Mouse (Mus musculus) intestine, embryonic 16.5 days (tissue): ENCODE measurements at regions not wholly inside any gene's neighbourhood (a gene's known extent, or its start where the extent isn't known, plus 50 kb on each side); places are given as distances from the start of the nearest gene placed in this dataset.

Source experiments
- ATAC-seq: fragments of 200-750 bp; cut with Nextera tagmentation; 2 replicates; pipeline ENCODE4 v1.8.0; 2017; ENCODE audit warnings: moderate TSS enrichment, moderate library complexity
- H3K27ac ChIP-seq: fragments of 300-500 bp; sonication (generic); 2 replicates; pipeline ENCODE4 v1.5.1; 2014; ENCODE audit warnings: mild to moderate bottlenecking, low read length
- H3K27me3 ChIP-seq: fragments of 300-500 bp; sonication (generic); replicated peaks from 2 replicates; pipeline ENCODE4 v1.6.1; 2014; ENCODE audit warnings: low read length, control low read depth, mixed read lengths; ENCODE audit not compliant: control insufficient read depth, insufficient read depth
- H3K36me3 ChIP-seq: fragments of 300-500 bp; sonication (generic); 2 replicates; pipeline ENCODE4 v1.6.1; 2014; ENCODE audit warnings: low read length, control low read depth; ENCODE audit not compliant: control insufficient read depth, insufficient read depth
- H3K4me1 ChIP-seq: fragments of 300-500 bp; sonication (generic); 2 replicates; pipeline ENCODE4 v1.6.1; 2014; ENCODE audit warnings: low read length, control low read depth, mixed read lengths; ENCODE audit not compliant: control insufficient read depth, insufficient read depth
- H3K4me2 ChIP-seq: fragments of 300-500 bp; sonication (generic); 2 replicates; pipeline ENCODE4 v1.6.1; 2014; ENCODE audit warnings: low read depth, low read length, control low read depth
- H3K4me3 ChIP-seq: fragments of 300-500 bp; sonication (generic); 2 replicates; pipeline ENCODE4 v1.5.1; 2014; ENCODE audit warnings: mild to moderate bottlenecking, low read length
- H3K9ac ChIP-seq: fragments of 300-500 bp; sonication (generic); 2 replicates; pipeline ENCODE4 v1.6.1; 2014; ENCODE audit warnings: low read depth, low read length
- H3K9me3 ChIP-seq: fragments of 300-500 bp; sonication (generic); 2 replicates; pipeline ENCODE4 v1.6.1; 2016; ENCODE audit warnings: low read length, control low read depth; ENCODE audit not compliant: control insufficient read depth
- WGBS: fragments of 180-500 bp; shearing (Covaris S2); extraction: QIAGEN DNeasy Blood & Tissue Kit; methylation state at CpG from one replicate; pipeline ENCODE4 v1.1.7; 2014; 5-methylcytosine and 5-hydroxymethylcytosine counted together

- no peak for ATAC-seq
- Histone ChIP-seq H3K4me2 (no peak overlapping the region), H3K9me3 (no peaks in the 10 kb centered on the region), H3K4me1 (no peaks in the 10 kb centered on the region), H3K27ac (no peak overlapping the region), H3K36me3 (no peaks in the 10 kb centered on the region), H3K27me3 (no peaks in the 10 kb centered on the region), H3K4me3 (no peak overlapping the region), H3K9ac (no peak overlapping the region)
- WGBS, result 77% methylated on average over 3 of the region's 3 CpGs
Measured at GRCm38 (mm10) chr5:39348680-39349079, 406.6 kb downstream of the Hs3st1 start.

GRCm38 (mm10) chr5:39347019-39347418 lies 408.3 kb downstream of the Hs3st1 start:
- no peaks in the 10 kb centered on the region for H3K27me3 ChIP-seq
- H3K27ac ChIP-seq, result no peak overlapping the region
- H3K9ac ChIP-seq, result no peak overlapping the region
- 85% methylated on average over 3 of the region's 3 CpGs for WGBS
- no peak overlapping the region for H3K4me2 ChIP-seq
- H3K9me3 ChIP-seq, result no peaks in the 10 kb centered on the region
- no peaks in the 10 kb centered on the region for H3K4me1 ChIP-seq
- no peaks in the 10 kb centered on the region for H3K36me3 ChIP-seq
- no peak for ATAC-seq
- H3K4me3 ChIP-seq, result no peak overlapping the region

GRCm38 (mm10) chr5:39337917-39338316 lies 417.4 kb downstream of the Hs3st1 start:
- Histone ChIP-seq H3K4me2 (no peak overlapping the region), H3K27ac (no peak overlapping the region), H3K9ac (no peak overlapping the region), H3K27me3 (no peaks in the 10 kb centered on the region), H3K4me3 (no peak overlapping the region), H3K36me3 (no peaks in the 10 kb centered on the region), H3K4me1 (no peaks in the 10 kb centered on the region), H3K9me3 (no peaks in the 10 kb centered on the region)
- WGBS, result 71% methylated on average over 1 of the region's 1 CpGs
- ATAC-seq, result no peak

- Histone ChIP-seq H3K36me3 (no peaks in the 10 kb centered on the region), H3K27me3 (no peaks in the 10 kb centered on the region), H3K4me1 (no peaks in the 10 kb centered on the region), H3K4me3 (no peak overlapping the region), H3K9me3 (no peaks in the 10 kb centered on the region), H3K9ac (no peak overlapping the region), H3K4me2 (no peak overlapping the region), H3K27ac (no peak overlapping the region)
- WGBS, result 90% methylated on average over 2 of the region's 2 CpGs
- no peak for ATAC-seq
Measured at GRCm38 (mm10) chr5:39336484-39336985, 418.7 kb downstream of the Hs3st1 start.

GRCm38 (mm10) chr5:39335321-39335720 lies 420.0 kb downstream of the Hs3st1 start:
- no peaks in the 10 kb centered on the region for H3K27me3 ChIP-seq
- H3K4me3 ChIP-seq, result no peak overlapping the region
- no peak overlapping the region for H3K9ac ChIP-seq
- H3K27ac ChIP-seq, result no peak overlapping the region
- H3K4me1 ChIP-seq, result no peaks in the 10 kb centered on the region
- 85% methylated on average over 2 of the region's 2 CpGs for WGBS
- H3K9me3 ChIP-seq, result no peaks in the 10 kb centered on the region
- H3K4me2 ChIP-seq, result no peak overlapping the region
- ATAC-seq, result no peak
- no peaks in the 10 kb centered on the region for H3K36me3 ChIP-seq

GRCm38 (mm10) chr5:39334241-39334640 lies 421.0 kb downstream of the Hs3st1 start:
- WGBS, result 42% methylated on average over 1 of the region's 1 CpGs
- no peak for ATAC-seq
- H3K9me3 ChIP-seq, result no peaks in the 10 kb centered on the region
- no peaks in the 10 kb centered on the region for H3K27me3 ChIP-seq
- H3K27ac ChIP-seq, result no peak overlapping the region
- H3K4me2 ChIP-seq, result no peak overlapping the region
- H3K4me1 ChIP-seq, result no peaks in the 10 kb centered on the region
- no peaks in the 10 kb centered on the region for H3K36me3 ChIP-seq
- H3K4me3 ChIP-seq, result no peak overlapping the region
- H3K9ac ChIP-seq, result no peak overlapping the region

GRCm38 (mm10) chr5:39325399-39325798 lies 429.9 kb downstream of the Hs3st1 start:
- Histone ChIP-seq H3K36me3 (no peaks in the 10 kb centered on the region), H3K9me3 (no peaks in the 10 kb centered on the region), H3K27me3 (no peaks in the 10 kb centered on the region), H3K4me3 (no peak overlapping the region), H3K4me2 (no peak overlapping the region), H3K9ac (no peak overlapping the region), H3K4me1 (no peaks in the 10 kb centered on the region), H3K27ac (no peak overlapping the region)
- ATAC-seq, result no peak
- WGBS, result 67% methylated on average over 2 of the region's 2 CpGs

- Histone ChIP-seq H3K9ac (no peak overlapping the region), H3K36me3 (no peaks in the 10 kb centered on the region), H3K27me3 (no peaks in the 10 kb centered on the region), H3K4me1 (no peaks in the 10 kb centered on the region), H3K9me3 (no peaks in the 10 kb centered on the region), H3K4me3 (no peak overlapping the region), H3K4me2 (no peak overlapping the region), H3K27ac (no peak overlapping the region)
- 66% methylated on average over 3 of the region's 3 CpGs for WGBS
- no peak for ATAC-seq
Measured at GRCm38 (mm10) chr5:39316478-39316877, 438.8 kb downstream of the Hs3st1 start.

GRCm38 (mm10) chr5:39311211-39311610 lies 434.6 kb upstream of the Clnk start:
- no peak overlapping the region for H3K9ac ChIP-seq
- ATAC-seq, result no peak
- WGBS, result 92% methylated on average over 4 of the region's 4 CpGs

GRCm38 (mm10) chr5:39305794-39306193 lies 429.2 kb upstream of the Clnk start:
- H3K4me2 ChIP-seq, result no peak overlapping the region
- H3K27ac ChIP-seq, result no peak overlapping the region
- H3K9ac ChIP-seq, result no peak overlapping the region
- no peak for ATAC-seq
- no peaks in the 10 kb centered on the region for H3K4me1 ChIP-seq
- H3K9me3 ChIP-seq, result no peaks in the 10 kb centered on the region
- WGBS, result 59% methylated on average over 2 of the region's 2 CpGs
- H3K27me3 ChIP-seq, result no peaks in the 10 kb centered on the region
- no peak overlapping the region for H3K4me3 ChIP-seq
- no peaks in the 10 kb centered on the region for H3K36me3 ChIP-seq

More at GRCm38 (mm10) chr5:39311211-39311610, 434.6 kb upstream of the Clnk start:
- Histone ChIP-seq H3K27me3 (no peaks in the 10 kb centered on the region), H3K27ac (no peak overlapping the region), H3K4me1 (no peaks in the 10 kb centered on the region), H3K36me3 (no peaks in the 10 kb centered on the region), H3K9me3 (no peaks in the 10 kb centered on the region), H3K4me2 (no peak overlapping the region), H3K4me3 (no peak overlapping the region)
